Mouse (Mus musculus) granulocyte monocyte progenitor cell, adult 5-6 weeks (primary cell): ENCODE data around the gene 4930402H24Rik. TPM values are rescaled to one million over a fixed set of nuclear protein-coding genes. Genes with fewer than 3 reads are reported as not detected.
"Not testable (repeated sequence)": the region's sequence is repeated elsewhere in the genome, so short reads cannot be mapped to it uniquely, and the experiment has no call there.

Source experiments
- ATAC-seq: replicated peaks from 2 replicates; pipeline ENCODE4 v1.8.0; 2016; ENCODE audit warnings: mild to moderate bottlenecking, moderate TSS enrichment, inconsistent platforms; ENCODE audit not compliant: poor library complexity, severe bottlenecking
- total RNA-seq, 2 experiments: library from RNA; stranded (forward) in 1 of 2; stranded (reverse) in 1 of 2; fragments of 200-712, 200-1000 nt in 1 of 2; fragments of >200 nt in 1 of 2; fragmentation: Nextera tagmentation in 1 of 2; gene quantifications; 2 replicates each; pipeline ENCODE4 v1.2.3; 2014 to 2017

The 4930402H24Rik gene
- total RNA-seq, 2 experiments from 2014 or later: 5.3 to 10.5 TPM

GRCm38 (mm10) chr2:130870916-130871315, 35.3 kb downstream of the 4930402H24Rik start:
- ATAC-seq: no peak

- ATAC-seq: peak; percentile 42
These were observed 44.1 kb downstream of the 4930402H24Rik start for GRCm38 (mm10) chr2:130862091-130862490.

- ATAC-seq: no peak
These were observed 53.2 kb downstream of the 4930402H24Rik start for GRCm38 (mm10) chr2:130852964-130853363.

GRCm38 (mm10) chr2:130851363-130852246, 54.6 kb downstream of the 4930402H24Rik start:
- ATAC-seq: peak; percentile 66

GRCm38 (mm10) chr2:130849688-130850087, 56.5 kb downstream of the 4930402H24Rik start:
- no peak for ATAC-seq

GRCm38 (mm10) chr2:130848313-130848712, 57.9 kb downstream of the 4930402H24Rik start:
- no peak for ATAC-seq

- ATAC-seq: no peak
These were observed 62.6 kb downstream of the 4930402H24Rik start for GRCm38 (mm10) chr2:130843623-130844022.

- no peak for ATAC-seq
These were observed 65.4 kb downstream of the 4930402H24Rik start for GRCm38 (mm10) chr2:130840846-130841245.

GRCm38 (mm10) chr2:130839874-130840661, 66.1 kb downstream of the 4930402H24Rik start:
- peak; percentile 85 for ATAC-seq

- ATAC-seq: peak; percentile 72
These were observed 66.7 kb downstream of the 4930402H24Rik start for GRCm38 (mm10) chr2:130839528-130839873.

GRCm38 (mm10) chr2:130839084-130839483, 67.1 kb downstream of the 4930402H24Rik start:
- no peak for ATAC-seq

- no peak for ATAC-seq
These were observed 68.1 kb downstream of the 4930402H24Rik start for GRCm38 (mm10) chr2:130838131-130838530.

- no peak for ATAC-seq
These were observed 72.5 kb downstream of the 4930402H24Rik start for GRCm38 (mm10) chr2:130833699-130834098.

GRCm38 (mm10) chr2:130832582-130832981, 73.6 kb downstream of the 4930402H24Rik start:
- ATAC-seq: peak; percentile 93

- no peak for ATAC-seq
These were observed 74.2 kb downstream of the 4930402H24Rik start for GRCm38 (mm10) chr2:130832012-130832411.

- no peak for ATAC-seq
These were observed 76.0 kb downstream of the 4930402H24Rik start for GRCm38 (mm10) chr2:130830236-130830635.

GRCm38 (mm10) chr2:130829496-130829895, 76.7 kb downstream of the 4930402H24Rik start:
- ATAC-seq: no peak

- ATAC-seq: no peak
These were observed 77.5 kb downstream of the 4930402H24Rik start for GRCm38 (mm10) chr2:130828668-130829067.

GRCm38 (mm10) chr2:130828066-130828465, 78.1 kb downstream of the 4930402H24Rik start:
- ATAC-seq: not testable (repeated sequence)

- no peak for ATAC-seq
These were observed 78.8 kb downstream of the 4930402H24Rik start for GRCm38 (mm10) chr2:130827410-130827809.
